Mouse (Mus musculus): ENCODE results near the gene Olfml2a.
"Not testable (repeated sequence)": the region's sequence is repeated elsewhere in the genome, so short reads cannot be mapped to it uniquely, and the experiment has no call there.

The Olfml2a gene

GRCm38 (mm10) chr2:38987803-38988510 lies 56.2 kb downstream of the Olfml2a start:
- no peak for DNase-seq

- DNase-seq: no peak
Observed at GRCm38 (mm10) chr2:38988929-38989328, 57.2 kb downstream of the Olfml2a start.

GRCm38 (mm10) chr2:38992004-38992403 lies 60.2 kb downstream of the Olfml2a start:
- no peak for DNase-seq

GRCm38 (mm10) chr2:38992452-38992851 lies 60.7 kb downstream of the Olfml2a start:
- DNase-seq: peak; percentile 70

- DNase-seq: peak; percentile 91
Observed at GRCm38 (mm10) chr2:38997386-38998374, 65.9 kb downstream of the Olfml2a start, which contains the start of gene Wdr38. TSS of gene Wdr38 (plus strand) at chr2:38997476.

- DNase-seq: no peak
Observed at GRCm38 (mm10) chr2:38999381-38999780, 67.6 kb downstream of the Olfml2a start.

- DNase-seq: no peak
Observed at GRCm38 (mm10) chr2:38999910-39000586, 68.3 kb downstream of the Olfml2a start.

GRCm38 (mm10) chr2:39000587-39000919 lies 68.8 kb downstream of the Olfml2a start:
- DNase-seq: no peak

GRCm38 (mm10) chr2:39001866-39002265 lies 70.1 kb downstream of the Olfml2a start:
- DNase-seq: no peak

- no peak for DNase-seq
Observed at GRCm38 (mm10) chr2:39003106-39003505, 71.3 kb downstream of the Olfml2a start.

- DNase-seq: no peak
Observed at GRCm38 (mm10) chr2:39003512-39003911, 71.7 kb downstream of the Olfml2a start.

GRCm38 (mm10) chr2:39004372-39004771 lies 72.6 kb downstream of the Olfml2a start:
- DNase-seq: peak; percentile 38

GRCm38 (mm10) chr2:39004880-39005435 lies 73.2 kb downstream of the Olfml2a start, which contains the start of gene Arpc5l:
TSS of gene Arpc5l (plus strand) at chr2:39005348.
- peak; percentile 96 for DNase-seq

GRCm38 (mm10) chr2:39005574-39006079 lies 73.8 kb downstream of the Olfml2a start, which contains the start of gene Rpl35:
TSS of gene Rpl35 (minus strand) at chr2:39005624.
- DNase-seq: peak; percentile 63

- no peak for DNase-seq
Observed at GRCm38 (mm10) chr2:39006149-39006730, 74.5 kb downstream of the Olfml2a start.

GRCm38 (mm10) chr2:39007865-39008264 lies 76.1 kb downstream of the Olfml2a start:
- DNase-seq: peak; percentile 96

- no peak for DNase-seq
Observed at GRCm38 (mm10) chr2:39008350-39008851, 76.6 kb downstream of the Olfml2a start.

- peak; percentile 73 for DNase-seq
Observed at GRCm38 (mm10) chr2:39008954-39009365, 77.2 kb downstream of the Olfml2a start.

- DNase-seq: not testable (repeated sequence)
Observed at GRCm38 (mm10) chr2:39010144-39010543, 78.4 kb downstream of the Olfml2a start.

GRCm38 (mm10) chr2:39011264-39011663 lies 79.5 kb downstream of the Olfml2a start:
- DNase-seq: no peak

- DNase-seq: no peak
Observed at GRCm38 (mm10) chr2:39011971-39012370, 80.2 kb downstream of the Olfml2a start.
